Mouse (Mus musculus): Measurements from ENCODE around the gene Xylt1.

Gene Xylt1

DNA sequence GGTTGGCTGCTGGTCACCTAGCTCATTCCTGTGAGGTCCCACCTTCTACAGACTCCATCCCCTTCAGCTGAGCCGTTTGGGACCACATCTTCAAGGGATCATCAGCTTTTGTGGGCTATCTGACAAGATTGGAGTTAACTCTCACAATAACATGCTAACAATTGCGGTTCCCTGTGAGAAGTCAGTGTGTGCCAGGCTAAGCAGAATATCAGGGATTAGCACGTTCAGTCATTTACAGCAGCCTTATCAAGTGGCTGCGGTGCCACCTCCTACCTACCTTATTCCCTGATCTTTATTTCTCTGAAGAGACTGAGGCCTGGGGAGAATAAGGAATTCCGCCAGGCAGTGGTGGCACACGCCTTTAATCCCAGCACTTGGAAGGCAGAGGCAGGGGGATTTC, 13.6 kb downstream of the Xylt1 start:
- DNase-seq (ENCODE audit: low spot score in 2 of 2), result no peak

DNA sequence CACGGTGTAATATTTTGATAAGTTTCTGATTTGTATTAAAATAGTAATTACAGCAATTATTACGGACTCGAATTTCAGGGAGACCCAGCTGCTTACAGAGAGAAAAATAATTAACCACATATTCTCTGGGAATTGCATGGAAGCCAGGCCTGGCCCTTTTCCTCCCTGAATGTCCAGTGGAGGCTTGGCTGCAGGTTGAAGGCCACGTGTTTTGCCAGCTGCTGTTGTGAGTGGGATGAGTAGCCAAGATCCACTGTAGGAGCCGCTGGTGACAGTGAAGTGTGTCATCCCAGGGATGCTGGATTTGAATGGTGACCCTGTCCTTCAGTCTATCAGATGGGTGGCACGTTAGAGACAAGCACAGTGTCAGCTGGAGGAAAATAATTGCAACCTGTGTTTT, 14.7 kb downstream of the Xylt1 start:
- DNase-seq (ENCODE audit: low spot score in 2 of 2), result no peak

DNA sequence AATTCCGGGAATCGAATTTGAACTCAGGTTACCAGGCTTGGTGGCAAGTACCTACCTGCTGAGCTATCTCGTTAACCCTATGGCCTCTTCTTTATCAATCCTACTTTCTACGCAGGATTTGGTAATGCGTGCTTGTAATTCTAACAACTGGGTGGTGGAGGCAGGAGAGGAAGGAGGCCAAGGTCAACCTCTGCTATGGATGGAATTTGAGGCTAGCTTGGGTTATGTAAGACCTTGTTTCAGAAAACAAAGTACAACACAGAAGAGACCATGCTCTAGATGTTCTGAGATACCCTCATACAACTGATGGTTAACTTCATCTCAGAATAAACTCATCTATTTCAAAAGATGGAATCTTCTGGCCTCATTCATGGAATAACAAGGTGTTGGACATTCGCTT, 17.1 kb downstream of the Xylt1 start:
- no peak for DNase-seq (ENCODE audit: low spot score in 2 of 2)

DNA sequence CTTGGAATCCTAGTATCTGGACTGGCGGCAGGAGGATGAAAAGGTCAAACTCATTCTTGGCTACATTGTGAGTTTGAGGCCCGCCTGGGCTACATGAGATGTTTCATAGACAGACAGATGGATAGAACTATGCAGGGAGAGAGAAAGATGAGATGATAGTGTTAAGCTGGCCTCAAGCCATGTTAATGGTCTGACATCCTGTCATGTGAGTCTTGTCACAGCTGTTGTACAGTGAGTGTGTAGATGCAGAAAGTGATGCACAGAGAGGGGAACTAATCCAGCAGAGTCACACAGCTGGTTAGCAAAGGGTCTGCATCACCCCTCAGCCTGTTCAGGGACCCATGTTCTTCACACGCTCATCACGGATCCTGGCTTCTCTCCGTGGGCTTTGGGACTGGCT, 19.2 kb downstream of the Xylt1 start:
- DNase-seq (ENCODE audit: low spot score in 2 of 2), result peak; percentile 41 to 43

GRCm38 (mm10) chr7:117401581-117401980, 20.8 kb downstream of the Xylt1 start:
- no peak for DNase-seq (ENCODE audit: low spot score in 2 of 2)

DNA sequence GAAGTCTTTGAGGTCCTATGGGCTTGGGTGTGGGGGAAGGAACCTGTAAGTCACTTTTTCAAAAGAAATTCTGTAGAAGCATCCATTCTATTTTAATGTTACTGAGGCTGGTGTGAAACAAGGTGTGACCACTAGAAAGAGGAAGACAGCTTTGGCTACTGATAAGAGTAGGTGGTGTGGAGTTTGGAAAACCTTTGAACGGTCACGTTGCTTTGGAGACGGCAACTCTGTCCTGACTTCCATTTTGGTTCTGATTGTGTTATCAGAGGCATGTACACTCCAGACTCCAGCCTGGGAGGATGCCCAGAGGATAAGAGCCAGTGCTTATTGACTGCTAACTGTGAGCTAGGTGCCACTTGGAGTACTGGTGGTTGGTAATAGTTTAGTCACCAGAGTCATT, 25.6 kb downstream of the Xylt1 start:
- no peak for DNase-seq (ENCODE audit: low spot score in 2 of 2)

- no peak for DNase-seq (ENCODE audit: low spot score in 2 of 2)
These were observed 28.6 kb downstream of the Xylt1 start for GRCm38 (mm10) chr7:117409268-117409988.

DNA sequence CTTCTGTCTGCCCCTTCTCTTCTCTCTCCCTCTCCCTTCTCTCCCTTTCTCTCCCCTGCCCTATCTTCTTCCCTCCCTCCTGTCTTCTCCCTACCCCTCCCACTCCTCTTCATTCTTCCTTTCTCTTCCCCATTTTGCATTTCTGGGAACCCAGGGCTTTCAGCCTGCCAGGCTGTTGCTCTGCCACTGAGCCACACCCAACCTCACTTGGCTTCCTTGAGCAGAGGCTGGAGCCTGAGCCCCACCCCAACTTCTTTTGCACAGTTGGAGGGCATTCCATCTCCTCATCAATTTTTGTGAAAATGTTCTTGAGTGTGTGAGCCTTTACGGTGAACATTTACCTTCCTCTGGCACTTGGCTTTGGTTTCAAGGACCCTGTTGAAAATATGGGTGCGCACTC, 31.1 kb downstream of the Xylt1 start:
- no peak for DNase-seq (ENCODE audit: low spot score in 2 of 2)

DNA sequence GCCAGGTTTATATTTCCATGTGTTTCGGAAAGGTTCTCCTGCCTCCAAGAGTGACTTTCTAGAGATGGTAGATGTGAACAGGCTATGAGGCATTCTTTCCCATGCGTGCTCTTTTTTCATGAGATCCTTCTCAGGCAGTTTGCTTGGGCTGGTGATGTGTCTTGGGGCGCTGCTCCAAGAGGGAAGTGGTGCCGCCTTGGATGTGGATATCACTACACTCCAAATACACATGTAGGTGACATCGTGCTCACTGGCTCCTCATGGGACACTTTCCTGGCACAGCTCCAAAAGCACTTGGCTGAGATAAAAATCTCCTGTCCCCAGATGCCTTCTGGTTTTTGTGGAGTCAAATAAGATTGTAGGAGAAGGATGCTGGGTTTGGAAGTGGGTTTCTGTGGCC, 31.6 kb downstream of the Xylt1 start:
- DNase-seq (ENCODE audit: low spot score in 2 of 2), result no peak

DNA sequence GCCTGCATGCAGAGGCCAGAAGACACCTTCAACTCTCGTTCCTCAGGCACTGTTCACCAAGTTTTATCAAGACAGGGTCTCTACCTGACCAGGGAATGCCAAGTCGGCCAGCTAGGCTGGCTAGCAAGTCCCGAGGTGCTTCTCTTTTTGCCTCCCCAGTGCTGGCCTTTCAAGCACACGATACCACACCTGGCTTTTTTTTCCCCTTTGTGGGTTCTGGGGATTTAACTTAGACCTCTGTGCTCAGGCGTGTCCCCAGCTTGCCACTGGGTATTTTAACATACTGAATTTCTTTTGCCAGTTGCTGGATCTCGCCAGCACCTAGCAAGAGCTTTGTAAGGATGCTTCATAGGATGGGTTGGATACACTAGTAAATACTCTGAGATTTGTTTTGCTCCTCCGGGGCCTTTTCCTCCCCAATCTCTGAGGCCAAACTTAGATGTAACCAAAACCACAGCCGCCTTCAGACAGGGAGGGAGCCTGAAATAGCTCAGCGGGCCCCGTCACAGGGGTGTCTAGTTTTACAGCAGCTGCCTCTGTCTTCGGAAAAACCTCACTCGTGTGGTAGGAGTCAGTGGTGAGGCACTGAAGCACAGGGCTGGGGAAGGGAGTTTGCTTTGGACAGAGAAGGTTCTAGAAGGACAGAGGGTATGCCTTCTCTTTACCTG, 33.7 kb downstream of the Xylt1 start:
- DNase-seq (ENCODE audit: low spot score in 2 of 2), result peak; percentile 55 to 67

- DNase-seq (ENCODE audit: low spot score in 2 of 2), result no peak
These were observed 34.2 kb downstream of the Xylt1 start for GRCm38 (mm10) chr7:117415009-117415363.

DNA sequence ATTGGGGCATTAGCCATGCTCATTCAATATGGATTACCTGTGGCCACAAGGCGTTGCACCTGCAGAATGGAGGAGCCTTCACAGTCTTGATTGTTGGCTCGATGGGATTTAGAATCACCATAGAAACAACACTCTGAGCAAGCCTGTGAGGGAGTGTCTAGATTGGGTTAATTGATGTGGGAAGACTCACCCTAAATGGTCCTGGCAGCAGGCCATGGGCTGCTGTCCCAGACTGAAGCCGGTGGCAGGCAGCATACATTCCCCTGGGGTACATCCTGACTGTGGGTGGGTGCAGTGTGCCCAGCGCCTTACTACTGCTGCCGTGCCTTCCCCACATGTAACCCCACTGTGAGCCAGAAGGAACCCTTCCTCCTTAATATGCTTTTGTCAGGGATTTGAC, 38.3 kb downstream of the Xylt1 start:
- DNase-seq (ENCODE audit: low spot score in 2 of 2), result no peak

DNA sequence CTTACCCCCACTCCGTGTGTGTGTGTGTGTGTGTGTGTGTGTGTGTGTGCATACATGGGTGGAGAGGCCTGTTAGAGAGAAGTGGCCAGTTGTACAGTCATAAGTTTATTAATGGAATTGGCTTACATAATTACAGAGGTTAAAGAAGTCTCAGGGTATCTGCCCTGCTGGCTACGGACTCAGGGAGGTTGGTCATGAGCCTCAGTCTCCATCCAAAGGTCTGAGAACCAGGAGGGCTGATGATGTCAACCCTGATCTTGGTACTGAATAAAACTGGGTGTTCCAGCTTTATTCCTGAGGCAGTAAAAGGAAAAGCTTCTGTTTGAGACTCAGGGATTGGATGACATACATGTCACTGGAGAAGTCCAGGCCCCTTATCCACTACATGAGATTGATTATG, 39.1 kb downstream of the Xylt1 start:
- no peak for DNase-seq (ENCODE audit: low spot score in 2 of 2)

- DNase-seq (ENCODE audit: low spot score in 2 of 2), result no peak
These were observed 39.5 kb downstream of the Xylt1 start for GRCm38 (mm10) chr7:117420301-117420700.

GRCm38 (mm10) chr7:117420836-117421566, 40.2 kb downstream of the Xylt1 start:
- DNase-seq (ENCODE audit: low spot score in 2 of 2), result no peak

- no peak for DNase-seq (ENCODE audit: low spot score in 2 of 2)
These were observed 44.1 kb downstream of the Xylt1 start for GRCm38 (mm10) chr7:117424841-117425240.

DNA sequence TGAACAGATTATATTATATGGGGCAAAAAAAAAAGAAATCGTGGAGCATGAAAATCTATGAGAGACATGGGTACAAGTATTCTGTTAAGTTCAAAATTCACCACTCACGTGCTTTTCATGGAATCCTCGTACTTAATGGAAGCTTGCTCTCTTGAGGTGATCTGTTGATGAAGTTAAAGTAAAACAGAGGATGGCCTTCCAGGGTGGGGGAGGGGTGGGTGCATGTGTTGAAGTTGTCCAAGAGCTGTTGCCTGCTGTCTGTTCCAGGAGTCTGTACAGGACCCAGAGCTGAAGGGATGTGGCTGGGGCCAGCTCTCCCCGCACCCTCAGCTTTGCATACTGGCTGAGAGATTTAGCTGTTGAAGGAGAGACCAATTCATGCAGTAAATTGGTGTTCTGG, 45.6 kb downstream of the Xylt1 start:
- no peak for DNase-seq (ENCODE audit: low spot score in 2 of 2)

GRCm38 (mm10) chr7:117428690-117429224, 48.0 kb downstream of the Xylt1 start:
- peak; percentile 81 to 83 for DNase-seq (ENCODE audit: low spot score in 2 of 2)

GRCm38 (mm10) chr7:117429483-117429882, 48.7 kb downstream of the Xylt1 start:
- no peak for DNase-seq (ENCODE audit: low spot score in 2 of 2)

DNA sequence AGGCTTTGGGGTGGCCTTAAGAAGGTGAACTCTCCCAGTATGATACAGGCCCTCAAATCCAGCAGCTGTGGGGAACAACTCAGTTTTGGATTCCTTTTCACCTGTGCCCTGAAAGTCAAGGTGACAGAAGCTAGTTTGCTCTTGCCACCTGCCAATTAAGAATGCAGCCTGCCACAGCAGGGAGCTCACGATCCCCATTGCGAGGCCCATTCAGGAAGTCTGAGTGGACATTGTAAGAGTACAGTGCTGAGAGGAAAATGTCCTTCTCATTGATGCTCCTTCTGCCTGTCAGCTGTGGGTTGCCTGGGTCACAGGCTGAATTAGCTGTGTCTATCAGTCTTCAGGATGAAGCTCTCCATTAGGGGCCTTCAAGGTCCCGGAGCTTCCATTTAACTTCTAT, 49.1 kb downstream of the Xylt1 start:
- no peak for DNase-seq (ENCODE audit: low spot score in 2 of 2)

- DNase-seq (ENCODE audit: low spot score in 2 of 2), result no peak
These were observed 49.7 kb downstream of the Xylt1 start for GRCm38 (mm10) chr7:117430361-117430935.

GRCm38 (mm10) chr7:117433641-117434040, 52.9 kb downstream of the Xylt1 start:
- DNase-seq (ENCODE audit: low spot score in 2 of 2), result peak in 1 of 2 experiments; percentile 27
